Mouse (Mus musculus) left cerebral cortex, postnatal 36 days (tissue): ENCODE results near the gene Ptprt. TPM values are rescaled to one million over a fixed set of nuclear protein-coding genes. Genes with fewer than 3 reads are reported as not detected.

Source experiments
- DNase-seq, 2 experiments: peaks; one replicate each; pipeline ENCODE4 v3.0.0; 2021 to 2022; ENCODE audit warnings: low spot score in 2 of 2, mixed read lengths in 1 of 2
- intact Hi-C: fragments of 180-260 bp; cut with DNase I; formaldehyde crosslinking; loops from one replicate; pipeline ENCODE4 v1.15.1; 2025
- total RNA-seq, 2 experiments: library from RNA; stranded (reverse); gene quantifications; 2 replicates each; pipeline ENCODE4 v1.2.3; 2021

Ptprt gene
- total RNA-seq, 2 experiments from 2014 or later, result 97.5 to 97.9 TPM

GRCm38 (mm10) chr2:162614256-162614655 is 46.7 kb downstream of the Ptprt start:
- DNase-seq, result peak in 1 of 2 experiments; percentile 2
- intact Hi-C loops, result no loop called here

GRCm38 (mm10) chr2:162613480-162613879 is 47.5 kb downstream of the Ptprt start:
- peak in 1 of 2 experiments; percentile 1 for DNase-seq
- intact Hi-C loops, result no loop called here

- intact Hi-C loops, result no loop called here
- no peak for DNase-seq
Measured at GRCm38 (mm10) chr2:162602721-162603120, 58.2 kb downstream of the Ptprt start.

GRCm38 (mm10) chr2:162591388-162591787 is 69.6 kb downstream of the Ptprt start:
- DNase-seq, result no peak
- intact Hi-C loops, result no loop called here

- DNase-seq, result no peak
- intact Hi-C loops, result no loop called here
Measured at GRCm38 (mm10) chr2:162581651-162582050, 79.3 kb downstream of the Ptprt start.

- no peak for DNase-seq
- intact Hi-C loops, result no loop called here
Measured at GRCm38 (mm10) chr2:162577819-162578218, 83.1 kb downstream of the Ptprt start.

- no peak for DNase-seq
- intact Hi-C loops, result loop anchor here (5.0 kb wide), 1 partner anchor 84 kb away; no protein-coding TSS in a partner anchor
Measured at GRCm38 (mm10) chr2:162572851-162573250, 88.1 kb downstream of the Ptprt start.

- no peak for DNase-seq
- intact Hi-C loops, result loop anchor here (5.0 kb wide), 1 partner anchor 86 kb away; no protein-coding TSS in a partner anchor
Measured at GRCm38 (mm10) chr2:162571037-162571436, 89.9 kb downstream of the Ptprt start.

- peak; percentile 12 to 20 for DNase-seq
- intact Hi-C loops, result no loop called here
Measured at GRCm38 (mm10) chr2:162568308-162569100, 92.4 kb downstream of the Ptprt start.

GRCm38 (mm10) chr2:162548312-162548711 is 112.6 kb downstream of the Ptprt start:
- intact Hi-C loops, result no loop called here

GRCm38 (mm10) chr2:162531638-162532037 is 129.3 kb downstream of the Ptprt start:
- intact Hi-C loops, result no loop called here
- no peak for DNase-seq

More at GRCm38 (mm10) chr2:162548312-162548711, 112.6 kb downstream of the Ptprt start:
- DNase-seq, result peak in 1 of 2 experiments; percentile 11

- no peak for DNase-seq
- intact Hi-C loops, result no loop called here
Measured at GRCm38 (mm10) chr2:162528911-162529310, 132.0 kb downstream of the Ptprt start.

GRCm38 (mm10) chr2:162515993-162516392 is 145.0 kb downstream of the Ptprt start:
- no peak for DNase-seq
- intact Hi-C loops, result no loop called here

- intact Hi-C loops, result no loop called here
- no peak for DNase-seq
Measured at GRCm38 (mm10) chr2:162513072-162513471, 147.9 kb downstream of the Ptprt start.

- no peak for DNase-seq
- intact Hi-C loops, result no loop called here
Measured at GRCm38 (mm10) chr2:162512094-162512493, 148.9 kb downstream of the Ptprt start.

- intact Hi-C loops, result no loop called here
- DNase-seq, result no peak
Measured at GRCm38 (mm10) chr2:162509016-162509415, 151.9 kb downstream of the Ptprt start.

- DNase-seq, result no peak
- intact Hi-C loops, result no loop called here
Measured at GRCm38 (mm10) chr2:162507664-162508063, 153.3 kb downstream of the Ptprt start.

GRCm38 (mm10) chr2:162504850-162505249 is 156.1 kb downstream of the Ptprt start:
- intact Hi-C loops, result no loop called here
- DNase-seq, result no peak

- intact Hi-C loops, result no loop called here
- DNase-seq, result no peak
Measured at GRCm38 (mm10) chr2:162499501-162499915, 161.4 kb downstream of the Ptprt start.

GRCm38 (mm10) chr2:162498191-162498590 is 162.8 kb downstream of the Ptprt start:
- intact Hi-C loops, result no loop called here
- DNase-seq, result no peak

GRCm38 (mm10) chr2:162484036-162484435 is 176.9 kb downstream of the Ptprt start:
- no peak for DNase-seq
- intact Hi-C loops, result no loop called here
